11 mouse cellular contexts compared by ENCODE assay signal in genomic region chr3:38712078-38712873, GRCm38 (mm10).
A peak's percentile ranks its signal among the peaks of the same experiment; 100 is the strongest.
DNase-seq lines count a peak whose midpoint lies in the region; ATAC-seq lines count a peak whose summit lies in the region.
"Had no signal": no experiment of that assay in that cellular context is flagged by ENCODE, and none has a peak within 500 bp of the region (broad histone marks: within the 10 kb centered on the region; RNA-seq: fewer than 3 reads in every experiment).

No protein-coding gene starts in this region.

- no peaks in the 10 kb centered on the region for H3K27me3 ChIP-seq in limb, embryonic 11.5 days (ENCODE audit: control insufficient read depth, insufficient read depth, low read length)
- H3K27me3 ChIP-seq in limb, embryonic 10.5 days (ENCODE audit: low read depth, poor library complexity, severe bottlenecking), result no peaks in the 10 kb centered on the region
- H3K27me3 ChIP-seq in embryonic facial prominence, embryonic 12.5 days, result no peaks in the 10 kb centered on the region
- no peaks in the 10 kb centered on the region for H3K27me3 ChIP-seq in hindbrain, embryonic 11.5 days (ENCODE audit: control insufficient read depth, insufficient read depth, low read length)
- H3K27me3 ChIP-seq in neural tube, embryonic 13.5 days, result no peaks in the 10 kb centered on the region
- H3K27me3 ChIP-seq: liver, embryonic 13.5 days had no signal

- WGBS in limb, embryonic 11.5 days, result 19% methylated on average over 9 of the region's 9 CpGs
- 29% methylated on average over 9 of the region's 9 CpGs for WGBS in limb, embryonic 10.5 days
- 16% methylated on average over 9 of the region's 9 CpGs for WGBS in embryonic facial prominence, embryonic 12.5 days
- WGBS in hindbrain, embryonic 11.5 days, result 32% methylated on average over 9 of the region's 9 CpGs
- 12% methylated on average over 9 of the region's 9 CpGs for WGBS in neural tube, embryonic 13.5 days

- no peak for ATAC-seq in limb, embryonic 11.5 days (ENCODE audit: insufficient number of reproducible peaks, low FRiP score, low TSS enrichment, low read depth)
- peak; percentile 30; the same call in 1 of the 2 replicates for ATAC-seq in embryonic facial prominence, embryonic 12.5 days (ENCODE audit: insufficient number of reproducible peaks, insufficient read depth, low FRiP score, low TSS enrichment)
- ATAC-seq in hindbrain, embryonic 11.5 days (ENCODE audit: low FRiP score), result peak; percentile 82
- ATAC-seq in neural tube, embryonic 13.5 days (ENCODE audit: low read depth), result peak; percentile 87
- no peak for ATAC-seq in megakaryocyte progenitor cell, adult 5-6 weeks (replicated peaks; ENCODE audit: poor library complexity)

- H3K36me3 ChIP-seq in limb, embryonic 11.5 days (ENCODE audit: control insufficient read depth, insufficient read depth, low read length), result no peaks in the 10 kb centered on the region
- no peaks in the 10 kb centered on the region for H3K36me3 ChIP-seq in limb, embryonic 10.5 days
- no peaks in the 10 kb centered on the region for H3K36me3 ChIP-seq in embryonic facial prominence, embryonic 12.5 days
- H3K36me3 ChIP-seq in hindbrain, embryonic 11.5 days (ENCODE audit: control insufficient read depth, insufficient read depth, low read length), result no peaks in the 10 kb centered on the region
- H3K36me3 ChIP-seq in neural tube, embryonic 13.5 days, result no peaks in the 10 kb centered on the region
- H3K36me3 ChIP-seq: liver, embryonic 13.5 days had no signal

- H3K4me1 ChIP-seq in limb, embryonic 11.5 days (ENCODE audit: control insufficient read depth, insufficient read depth, low read length), result no peaks in the 10 kb centered on the region
- H3K4me1 ChIP-seq in limb, embryonic 10.5 days, result peaks cover 23% of the 10 kb centered on the region
- H3K4me1 ChIP-seq in embryonic facial prominence, embryonic 12.5 days, result peaks cover 11% of the 10 kb centered on the region
- H3K4me1 ChIP-seq in hindbrain, embryonic 11.5 days (replicated peaks; ENCODE audit: control insufficient read depth, insufficient read depth, low read length), result no peaks in the 10 kb centered on the region
- peaks cover 15% of the 10 kb centered on the region for H3K4me1 ChIP-seq in neural tube, embryonic 13.5 days (replicated peaks)
- H3K4me1 ChIP-seq: liver, embryonic 13.5 days had no signal

- H3K4me2 ChIP-seq in limb, embryonic 11.5 days (ENCODE audit: low read depth, severe bottlenecking), result no peak overlapping the region
- no peak overlapping the region for H3K4me2 ChIP-seq in embryonic facial prominence, embryonic 12.5 days (replicated peaks)
- H3K4me2 ChIP-seq in hindbrain, embryonic 11.5 days (replicated peaks; ENCODE audit: low read depth, low read length), result no peak overlapping the region
- H3K4me2 ChIP-seq in neural tube, embryonic 13.5 days, result no peak overlapping the region
- H3K4me2 ChIP-seq: liver, embryonic 13.5 days had no signal

- no peak overlapping the region for H3K4me3 ChIP-seq in limb, embryonic 11.5 days (ENCODE audit: low read depth, low read length)
- H3K4me3 ChIP-seq in limb, embryonic 10.5 days, result no peak overlapping the region
- H3K4me3 ChIP-seq in embryonic facial prominence, embryonic 12.5 days, result no peak overlapping the region
- H3K4me3 ChIP-seq in hindbrain, embryonic 11.5 days (ENCODE audit: low read depth, low read length), result no peak overlapping the region
- H3K4me3 ChIP-seq in neural tube, embryonic 13.5 days, result no peak overlapping the region
- H3K4me3 ChIP-seq: liver, embryonic 13.5 days had no signal

- H3K27ac ChIP-seq in limb, embryonic 11.5 days (replicated peaks; ENCODE audit: low read depth, low read length), result no peak overlapping the region
- H3K27ac ChIP-seq in limb, embryonic 10.5 days, result no peak overlapping the region
- H3K27ac ChIP-seq in embryonic facial prominence, embryonic 12.5 days, result 0 out of 2 replicates have a peak overlapping the region, but pooled peaks have one; percentile 6
- peak overlapping the region; percentile 54; the same call in 1 of the 2 replicates for H3K27ac ChIP-seq in hindbrain, embryonic 11.5 days (ENCODE audit: low read depth, low read length)
- peak overlapping the region; percentile 84 for H3K27ac ChIP-seq in neural tube, embryonic 13.5 days (replicated peaks)
- H3K27ac ChIP-seq: liver, embryonic 13.5 days had no signal

- no peak overlapping the region for H3K9ac ChIP-seq in limb, embryonic 11.5 days (ENCODE audit: low read length)
- no peak overlapping the region for H3K9ac ChIP-seq in embryonic facial prominence, embryonic 12.5 days
- no peak overlapping the region for H3K9ac ChIP-seq in hindbrain, embryonic 11.5 days (ENCODE audit: low read depth, low read length)
- H3K9ac ChIP-seq in neural tube, embryonic 13.5 days, result no peak overlapping the region
- H3K9ac ChIP-seq: liver, embryonic 13.5 days had no signal

- H3K9me3 ChIP-seq in limb, embryonic 11.5 days (ENCODE audit: control insufficient read depth, low read length), result no peaks in the 10 kb centered on the region
- H3K9me3 ChIP-seq in limb, embryonic 10.5 days (replicated peaks), result no peaks in the 10 kb centered on the region
- no peaks in the 10 kb centered on the region for H3K9me3 ChIP-seq in embryonic facial prominence, embryonic 12.5 days
- no peaks in the 10 kb centered on the region for H3K9me3 ChIP-seq in hindbrain, embryonic 11.5 days (ENCODE audit: control insufficient read depth, low read length)
- no peaks in the 10 kb centered on the region for H3K9me3 ChIP-seq in neural tube, embryonic 13.5 days
- H3K9me3 ChIP-seq: liver, embryonic 13.5 days had no signal

- DNase-seq in limb, embryonic 11.5 days (ENCODE audit: low spot score), result peak; percentile 20
- no peak for DNase-seq in limb, embryonic 10.5 days (ENCODE audit: low spot score)
- peak; percentile 42 for DNase-seq in hindbrain, embryonic 11.5 days (ENCODE audit: low spot score)
- no peak for DNase-seq in lung, adult 18-20 months
- no peak for DNase-seq in left cerebral cortex, adult 18-20 months (ENCODE audit: low spot score in 2 of 2)
- DNase-seq: adrenal gland, adult 8-10 months; gastrocnemius, postnatal 14 days; liver, embryonic 13.5 days had no signal

Comparison
In these comparisons a context has a peak if more than half of its experiments do, and no peak if none do; other contexts are left out.
1. DNase-seq: peak in limb, embryonic 11.5 days (single experiment) and hindbrain, embryonic 11.5 days (single experiment); none in limb, embryonic 10.5 days (single experiment), lung, adult 18-20 months (0 of 2) and left cerebral cortex, adult 18-20 months (0 of 2).
2. ATAC-seq: peak in embryonic facial prominence, embryonic 12.5 days (single experiment), hindbrain, embryonic 11.5 days (single experiment) and neural tube, embryonic 13.5 days (single experiment); none in limb, embryonic 11.5 days (single experiment) and megakaryocyte progenitor cell, adult 5-6 weeks (single experiment).
3. H3K27ac ChIP-seq: peak in embryonic facial prominence, embryonic 12.5 days (single experiment), hindbrain, embryonic 11.5 days (single experiment) and neural tube, embryonic 13.5 days (single experiment); none in limb, embryonic 11.5 days (single experiment) and limb, embryonic 10.5 days (single experiment).